Mouse (Mus musculus) embryo, embryonic 9.5 days (tissue): ENCODE results near the gene Neurod4.
"Not testable (repeated sequence)": the region's sequence is repeated elsewhere in the genome, so short reads cannot be mapped to it uniquely, and the experiment has no call there.

Experiments used
- DNase-seq: peaks from one replicate; pipeline ENCODE4 v3.0.0-alpha.2; 2017; ENCODE audit errors: extremely low spot score

Neurod4 gene

DNA sequence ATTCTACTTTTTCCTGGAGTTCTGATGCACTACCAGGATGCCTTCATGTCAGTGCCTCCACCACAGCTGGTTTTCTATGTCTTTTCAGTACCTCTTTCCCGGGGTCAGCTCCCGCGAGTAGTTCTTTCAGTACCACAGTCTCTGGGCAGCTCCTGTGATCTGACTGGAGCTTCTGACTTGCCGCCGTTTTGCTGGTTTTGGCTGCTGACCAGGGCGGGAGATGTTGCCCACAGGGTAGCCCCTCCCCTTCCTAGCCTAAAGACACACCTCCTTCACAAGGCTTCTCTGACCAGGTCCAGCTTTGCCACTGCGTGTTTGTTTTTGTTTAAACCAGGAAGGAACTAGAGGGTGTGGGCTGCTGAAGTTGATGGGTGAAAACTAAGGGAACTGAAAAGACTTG, at the start of gene Neurod4:
Gene Neurod4 (minus strand): TSS at position 175 of the 400 bp plus-strand sequence.
- peak; percentile 70 for DNase-seq

DNA sequence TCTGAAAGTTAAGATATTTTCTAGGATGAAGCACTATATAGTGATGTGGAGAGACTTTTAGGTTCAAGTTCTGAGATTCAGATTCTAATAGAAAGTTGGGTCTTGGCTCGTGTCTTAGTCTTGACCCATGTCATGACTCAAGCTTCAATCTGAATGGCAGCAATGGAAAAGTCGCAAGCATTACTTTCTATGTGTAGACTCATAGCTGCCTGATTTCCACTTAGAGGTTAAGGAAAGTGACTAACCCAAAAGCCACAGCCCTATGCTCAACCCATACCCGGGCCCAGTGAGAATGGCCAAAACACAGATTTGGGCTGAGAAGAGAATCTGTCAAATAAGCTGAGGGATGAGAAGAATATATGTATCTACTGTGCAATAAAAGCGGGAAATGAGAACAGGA, 44.2 kb upstream of the Neurod4 start:
- DNase-seq, result no peak

DNA sequence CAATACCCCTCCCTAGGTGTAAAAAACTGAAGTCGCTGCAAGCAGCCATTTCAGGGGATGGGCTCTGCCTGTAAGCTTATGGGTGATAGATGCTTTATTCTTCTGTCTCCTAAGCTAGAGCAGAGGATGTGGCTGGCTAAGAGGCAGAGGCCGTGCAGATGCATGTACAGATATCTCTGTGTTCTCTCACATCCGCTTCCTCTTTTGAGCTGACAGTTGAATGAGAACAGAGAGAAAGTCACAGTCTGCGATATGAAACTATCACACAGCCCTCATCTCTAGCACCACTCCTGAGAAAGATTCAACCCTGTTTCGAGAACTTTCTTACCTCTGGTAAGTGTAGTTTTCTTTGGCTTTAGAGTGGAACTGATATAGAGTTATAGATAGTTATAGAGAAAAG, 42.6 kb upstream of the Neurod4 start, which contains the start of gene Tespa1:
Gene Tespa1 (plus strand): TSS at position 234 of the 400 bp plus-strand sequence.
- DNase-seq, result no peak

DNA sequence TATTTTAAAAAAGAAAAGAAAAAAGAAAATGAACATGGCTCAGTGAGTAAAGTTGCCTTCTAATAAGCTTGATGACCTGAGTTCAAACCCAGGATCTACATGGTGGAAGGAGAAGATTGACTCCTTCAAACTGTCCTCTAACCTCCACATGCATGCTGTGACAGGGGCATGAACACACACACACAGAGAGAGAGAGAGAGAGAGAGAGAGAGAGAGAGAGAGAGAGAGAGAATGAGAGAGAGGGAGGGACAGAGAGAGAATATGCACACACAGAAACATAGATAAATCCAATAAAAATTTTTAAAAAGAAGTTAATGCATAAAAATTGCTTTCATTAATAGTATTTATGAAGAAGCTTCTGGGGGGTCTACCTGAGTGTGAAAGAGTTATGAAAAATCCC, 42.0 kb upstream of the Neurod4 start:
- DNase-seq, result no peak

DNA sequence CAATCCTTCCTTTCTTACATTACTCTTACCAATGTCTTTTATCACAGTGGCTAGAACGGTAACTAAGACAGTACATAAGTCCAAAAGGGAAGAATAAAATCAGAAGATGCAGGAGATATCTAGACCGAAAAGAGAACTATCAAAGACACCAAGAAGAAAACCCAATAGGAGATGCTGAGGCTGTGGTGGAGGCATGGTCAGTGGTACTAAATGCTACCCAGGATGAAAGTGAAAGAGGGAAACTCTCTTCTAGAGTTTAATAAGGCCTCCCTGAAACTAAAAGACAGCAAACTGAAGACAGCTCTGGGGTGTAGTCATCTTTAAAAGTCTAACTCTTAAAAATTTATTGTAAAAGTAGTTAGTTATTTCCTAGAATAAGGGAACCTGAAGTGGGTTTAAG, 40.7 kb upstream of the Neurod4 start:
- no peak for DNase-seq

DNA sequence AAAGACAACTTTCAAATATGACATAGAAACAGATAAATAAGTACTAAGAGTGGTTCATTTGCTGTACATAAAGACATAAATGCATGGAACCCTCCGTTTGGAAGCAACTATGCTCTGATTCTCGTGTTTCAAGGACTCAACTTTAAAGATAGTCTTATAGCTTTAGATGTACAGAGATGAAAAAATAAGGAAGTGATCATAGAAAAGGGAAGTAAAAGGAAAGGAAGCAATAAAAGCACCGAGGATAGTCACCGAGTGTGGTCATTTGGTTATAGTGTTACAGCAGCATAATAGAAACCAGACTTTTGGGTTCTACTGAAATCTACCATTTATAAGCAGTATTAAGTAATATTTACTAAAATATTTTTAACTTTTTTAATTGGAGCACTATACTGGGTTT, 38.7 kb upstream of the Neurod4 start:
- no peak for DNase-seq

DNA sequence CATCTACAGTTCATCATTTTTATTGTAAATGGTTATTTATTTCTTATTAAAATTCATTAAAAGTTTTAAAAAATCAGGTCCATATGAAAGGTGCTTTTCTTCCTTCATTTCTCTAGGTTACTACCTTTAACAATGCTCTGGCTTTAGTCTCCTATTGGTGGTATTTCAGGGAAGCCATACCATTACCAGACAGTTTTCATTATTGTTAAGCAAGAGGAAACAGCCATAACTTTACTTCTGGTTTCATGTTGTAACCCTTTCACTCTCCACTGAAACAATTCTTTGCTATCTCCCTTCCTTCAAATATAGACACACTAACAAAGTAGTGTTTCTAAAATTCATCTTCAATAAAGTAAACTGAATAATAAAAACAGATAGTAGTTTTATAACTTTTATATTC, 35.8 kb upstream of the Neurod4 start:
- DNase-seq, result no peak

DNA sequence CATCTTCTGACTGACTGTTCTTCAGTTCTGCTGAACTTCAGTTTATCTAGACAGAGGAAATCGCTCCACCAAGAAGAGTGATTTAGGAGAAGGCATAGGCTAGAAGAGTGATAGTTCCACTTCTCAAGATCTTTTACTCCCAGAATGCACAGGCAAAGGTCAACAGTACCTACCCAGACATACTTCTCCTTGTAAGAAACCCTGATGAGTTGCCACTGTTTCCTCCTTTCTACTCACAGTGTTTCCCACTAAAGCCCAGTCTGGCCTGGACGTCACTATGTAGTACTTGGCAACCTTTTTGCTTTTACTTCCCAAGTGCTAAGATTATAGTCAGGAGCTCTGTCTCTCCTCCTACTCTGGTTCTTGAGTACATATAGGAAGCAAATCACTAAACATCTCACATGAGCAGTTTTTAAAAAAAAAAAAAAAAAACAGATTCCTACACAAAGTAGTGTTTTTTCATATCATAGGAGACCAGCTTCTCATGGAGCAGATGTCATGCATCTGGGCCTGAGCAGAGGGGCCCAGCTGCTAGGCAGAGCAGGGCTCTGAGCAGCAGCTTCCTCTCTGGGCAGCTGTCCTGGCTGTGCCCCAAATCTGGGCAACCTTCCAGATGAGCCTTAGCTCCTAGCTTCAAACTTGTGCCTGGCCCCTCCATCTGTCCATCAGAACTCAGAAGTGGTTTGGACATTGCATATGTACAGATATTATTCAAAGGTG, 34.2 kb upstream of the Neurod4 start:
- no peak for DNase-seq

DNA sequence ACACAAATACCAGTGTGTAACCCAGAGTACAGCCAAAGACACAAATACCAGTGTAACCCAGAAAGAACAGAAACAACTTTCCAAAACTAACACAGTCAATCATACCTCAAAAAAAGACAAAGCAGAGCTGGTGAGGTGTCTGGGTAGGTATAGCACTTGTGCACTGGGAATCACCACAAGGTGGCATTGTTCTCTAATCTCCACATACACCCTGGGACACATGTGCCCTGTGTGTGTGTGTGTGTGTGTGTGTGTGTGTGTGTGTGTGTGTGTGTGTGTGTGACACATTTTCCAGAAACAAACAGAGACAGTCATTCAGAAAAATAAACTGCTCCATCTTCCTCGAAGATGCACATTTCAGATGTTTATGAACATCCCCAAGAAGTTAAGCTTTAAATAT, 33.5 kb upstream of the Neurod4 start:
- peak; percentile 8 for DNase-seq

DNA sequence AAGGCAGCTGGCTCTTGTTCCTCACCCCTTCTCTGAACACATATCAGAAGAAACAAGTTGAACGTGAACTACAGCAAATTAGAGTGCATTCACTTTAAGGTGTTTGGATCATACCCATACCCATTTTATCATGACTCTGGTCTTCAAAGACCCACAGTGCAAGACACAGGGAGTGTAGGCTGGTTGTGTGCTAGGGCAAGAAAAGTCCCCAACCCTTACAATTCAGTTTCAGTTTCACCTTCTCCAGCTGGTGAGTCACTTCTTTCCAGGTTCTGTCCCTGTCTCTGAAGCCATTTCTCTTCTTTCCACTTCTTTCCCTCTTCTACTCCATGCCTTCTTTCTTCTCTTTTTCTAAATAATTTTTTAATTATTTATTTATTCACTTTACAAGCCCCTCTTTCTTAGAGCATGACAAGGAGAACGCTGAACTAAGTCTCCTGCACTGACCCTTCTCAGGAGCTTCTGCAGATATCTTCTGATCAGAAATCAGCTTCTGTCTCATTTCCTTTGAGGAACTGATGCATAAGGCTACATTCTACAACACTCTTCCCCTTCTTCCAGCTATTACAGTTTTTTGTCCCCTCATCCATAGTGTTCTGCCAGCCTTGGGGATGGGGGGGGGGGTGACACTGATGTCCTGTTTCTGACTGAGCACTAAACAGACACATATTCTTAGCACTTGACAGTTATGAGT, 31.6 kb upstream of the Neurod4 start:
- DNase-seq, result no peak

DNA sequence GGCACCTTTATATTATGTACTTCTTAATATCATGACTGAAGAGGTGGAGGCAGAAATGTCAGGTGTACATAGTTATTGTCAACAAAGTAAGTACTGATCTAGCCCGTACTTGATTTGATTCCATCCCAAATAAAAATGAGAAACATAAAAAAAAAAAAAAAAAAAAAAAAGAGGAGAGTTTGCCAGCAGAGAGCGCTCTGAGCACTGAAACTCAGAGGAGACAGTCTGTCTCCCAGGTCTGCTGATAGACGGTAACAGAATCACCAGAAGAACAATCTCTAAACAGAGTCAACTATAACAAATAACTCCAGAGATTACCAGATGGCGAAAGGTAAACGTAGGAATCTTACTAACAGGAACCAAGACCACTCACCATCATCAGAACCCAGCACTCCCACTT, 24.1 kb upstream of the Neurod4 start:
- not testable (repeated sequence) for DNase-seq

DNA sequence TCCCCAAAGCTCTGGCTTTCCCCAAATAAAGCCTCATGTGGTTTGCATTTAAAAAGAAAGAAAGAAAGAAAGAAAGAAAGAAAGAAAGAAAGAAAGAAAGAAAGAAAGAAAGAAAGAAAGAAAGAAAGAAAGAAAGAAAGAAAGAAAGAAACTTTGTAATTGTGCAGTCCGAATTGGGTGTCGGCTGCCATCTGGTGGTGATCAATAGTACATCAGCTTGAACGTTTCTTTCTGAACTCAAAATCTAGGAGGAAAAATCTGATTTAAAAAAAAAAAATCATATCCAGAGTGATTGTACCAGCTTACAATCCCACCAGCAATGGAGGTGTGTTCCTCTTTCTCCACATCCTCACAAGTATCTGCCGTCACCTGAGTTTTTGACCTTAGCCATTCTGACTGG, 18.7 kb upstream of the Neurod4 start:
- DNase-seq, result not testable (repeated sequence)

DNA sequence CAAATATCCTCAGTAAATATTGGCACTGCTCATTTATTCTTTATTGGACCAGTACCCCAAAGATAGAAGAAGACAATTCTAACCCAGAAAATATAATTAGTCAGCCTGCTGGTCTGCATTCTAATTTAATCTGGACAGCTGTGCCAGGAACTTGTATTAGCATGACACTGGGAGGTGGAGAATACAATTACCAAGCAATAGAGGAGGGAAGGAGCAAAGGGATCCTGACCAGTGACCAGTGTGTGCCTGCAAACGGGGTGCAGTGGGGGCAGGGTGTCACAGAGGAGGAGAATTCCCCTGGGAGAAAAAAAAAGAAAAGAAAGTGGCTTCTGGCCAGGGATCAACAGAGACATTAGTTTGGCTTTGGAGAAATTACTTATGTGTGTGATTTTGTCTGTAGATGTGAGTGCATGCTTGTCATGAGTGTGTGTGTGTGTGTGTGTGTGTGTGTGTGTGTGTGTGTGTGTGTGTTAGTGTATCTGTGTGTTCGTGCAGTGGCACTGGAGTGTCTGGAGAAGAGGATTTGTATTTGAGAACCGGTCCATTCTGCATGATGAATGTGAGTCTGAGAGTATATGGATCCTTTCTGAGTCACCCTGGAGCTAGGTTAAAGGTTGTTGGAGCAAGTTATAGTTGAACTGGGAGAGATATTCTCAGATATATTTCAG, 13.8 kb upstream of the Neurod4 start:
- peak; percentile 15 for DNase-seq

DNA sequence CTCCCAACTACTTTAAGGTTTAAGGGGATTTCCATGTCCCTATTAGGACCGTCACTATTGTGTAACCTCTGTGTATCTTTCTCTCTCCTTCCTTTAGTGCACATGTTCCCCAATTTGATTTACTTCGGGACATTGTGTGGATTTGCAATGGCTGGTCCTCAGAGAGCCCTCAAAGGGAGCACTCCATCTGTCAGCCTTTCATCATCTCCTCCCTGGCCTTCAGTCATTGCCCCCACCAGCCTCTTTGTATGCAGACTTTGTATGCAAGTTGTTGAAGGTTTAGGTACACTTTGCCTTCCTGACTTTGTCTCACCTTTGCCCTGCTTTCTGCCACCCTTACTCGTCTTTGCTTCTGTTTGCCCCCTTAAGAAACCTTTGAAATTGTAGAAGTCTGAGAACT, 8.0 kb upstream of the Neurod4 start:
- no peak for DNase-seq

DNA sequence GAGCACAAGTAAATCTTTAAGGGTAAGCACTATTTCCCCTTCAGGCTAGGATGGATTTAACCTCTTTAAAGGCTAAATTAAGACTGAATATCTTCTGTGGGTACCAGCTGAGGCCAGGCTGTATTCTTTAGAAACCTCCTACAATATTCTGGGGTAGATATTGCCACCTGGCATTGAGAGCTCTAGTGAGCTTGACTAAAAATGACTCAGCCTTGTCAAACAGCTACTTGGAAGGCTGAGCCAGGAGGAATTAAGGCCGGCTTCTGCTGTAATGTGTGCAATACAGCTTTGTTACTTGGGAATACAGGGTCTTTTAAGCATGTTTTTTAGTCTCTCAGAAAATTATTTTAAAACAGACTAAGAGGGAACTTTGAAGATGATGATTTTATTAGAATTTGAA, 7.2 kb upstream of the Neurod4 start:
- no peak for DNase-seq

DNA sequence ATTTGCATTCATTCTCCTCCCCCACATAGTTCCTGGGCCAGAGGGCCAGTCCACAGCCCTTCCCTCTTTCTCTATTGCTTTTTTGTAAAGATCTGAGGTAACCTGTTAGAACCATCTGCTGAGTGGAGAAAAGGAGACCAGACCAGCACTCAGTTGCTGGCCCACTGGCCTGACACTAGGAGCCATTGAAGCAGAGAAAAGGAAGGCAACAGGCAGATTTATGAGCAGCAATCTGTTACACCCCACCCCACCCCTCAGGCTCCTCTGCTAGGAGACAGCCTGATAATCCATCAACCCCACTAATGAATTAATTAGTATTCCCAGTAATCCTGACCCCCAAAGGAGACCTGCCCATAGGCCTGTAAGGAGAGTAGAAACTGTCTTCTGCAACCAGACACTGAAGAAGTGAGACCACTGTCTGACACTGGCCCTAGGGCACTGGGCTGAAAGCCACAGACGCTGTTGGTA, 2.0 kb upstream of the Neurod4 start:
- DNase-seq, result peak; percentile 28

DNA sequence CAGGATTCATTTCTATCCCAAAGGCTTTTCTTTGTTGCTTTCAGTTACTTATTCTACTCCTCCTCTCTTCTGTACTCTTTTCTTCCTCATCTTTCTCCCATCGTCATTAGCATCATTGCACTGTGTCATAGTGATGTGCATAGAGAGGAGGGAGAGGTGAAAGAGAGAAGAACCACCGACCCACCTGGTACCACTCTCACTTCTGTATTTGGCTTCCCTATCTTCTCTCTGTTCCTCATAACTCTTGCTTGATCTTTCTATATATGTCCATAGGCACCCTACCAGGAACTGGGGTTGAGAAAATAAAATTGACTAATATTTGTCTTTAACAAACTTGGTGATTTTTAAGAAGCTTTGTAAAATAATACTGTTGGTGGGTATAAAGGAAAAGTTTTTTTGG, 3.5 kb downstream of the Neurod4 start:
- no peak for DNase-seq

DNA sequence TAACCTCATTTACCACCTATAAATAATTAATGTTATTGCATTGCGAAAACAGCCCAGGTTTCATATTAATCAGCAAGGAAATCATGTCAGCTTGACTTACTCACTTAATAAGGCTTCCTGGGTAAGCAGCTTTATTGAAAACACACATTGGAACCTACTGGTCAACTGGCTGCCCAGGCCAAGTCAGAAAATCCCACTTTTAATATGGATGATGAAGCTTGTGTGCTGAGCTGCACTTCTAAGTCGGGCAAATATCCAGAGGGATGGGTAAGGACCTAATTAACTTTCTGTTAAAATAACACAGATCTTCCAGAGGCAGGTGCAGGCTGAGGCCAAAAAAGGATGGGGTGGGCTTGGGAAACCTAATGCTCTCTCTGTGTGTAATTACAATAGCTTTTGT, 4.3 kb downstream of the Neurod4 start:
- DNase-seq, result no peak

DNA sequence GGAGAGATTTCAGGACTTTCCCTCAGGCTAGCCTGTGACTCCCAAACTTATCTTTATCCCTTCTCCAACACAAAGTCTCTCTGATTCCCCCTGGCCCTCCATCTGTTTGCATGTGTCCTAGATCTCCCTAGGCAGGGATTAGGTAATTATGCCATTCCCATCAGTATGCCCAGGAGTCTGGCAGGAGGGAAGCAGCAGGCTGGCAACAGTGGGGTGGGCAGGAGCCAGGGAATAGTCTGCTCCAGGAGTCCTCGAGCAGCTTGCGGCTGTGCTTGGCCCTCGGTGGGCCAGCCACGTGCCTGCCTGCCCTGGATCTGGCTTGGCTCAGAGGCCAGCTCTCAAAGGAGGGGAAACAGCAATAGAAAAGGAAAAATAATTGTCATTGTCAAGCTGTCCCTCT, 16.8 kb downstream of the Neurod4 start:
- DNase-seq, result no peak

DNA sequence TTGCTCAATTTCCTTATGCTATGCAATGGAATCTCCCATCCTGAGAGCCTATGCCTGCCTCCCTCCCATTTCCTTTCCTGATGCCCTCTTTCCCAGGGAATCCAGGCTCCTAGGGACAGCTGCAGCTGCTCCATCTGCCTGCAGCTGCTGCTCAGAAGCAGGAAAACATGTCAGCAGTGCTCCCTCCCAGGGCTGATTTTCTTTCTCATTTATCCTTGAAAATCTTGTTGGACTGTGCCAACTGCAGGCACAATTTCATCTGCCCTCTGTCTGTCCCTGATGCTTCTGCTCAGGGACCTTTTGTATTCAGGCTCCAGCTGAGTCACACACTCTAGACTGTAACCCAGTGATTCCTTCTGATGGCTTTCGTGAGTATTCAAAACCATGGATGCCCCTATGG, 20.6 kb downstream of the Neurod4 start:
- no peak for DNase-seq

DNA sequence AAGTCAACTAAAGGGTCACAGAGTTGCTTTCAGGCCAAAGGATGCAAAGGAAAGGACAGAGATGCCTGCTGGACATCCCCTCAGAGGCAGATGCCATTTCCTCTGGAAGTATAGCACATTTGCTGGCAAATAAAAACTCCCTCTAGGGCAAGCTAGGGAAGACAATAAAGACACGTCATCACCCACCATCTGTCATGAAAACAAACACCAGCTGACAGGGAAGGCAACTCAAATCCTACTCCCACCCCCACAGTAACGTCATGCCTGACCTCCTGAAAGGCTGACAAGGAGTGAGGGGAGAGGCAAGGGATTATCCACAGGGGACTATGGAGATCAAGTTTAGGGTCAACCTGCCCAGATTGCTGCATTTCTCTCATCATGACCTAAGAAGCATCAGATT, 35.8 kb downstream of the Neurod4 start:
- DNase-seq, result peak; percentile 12

DNA sequence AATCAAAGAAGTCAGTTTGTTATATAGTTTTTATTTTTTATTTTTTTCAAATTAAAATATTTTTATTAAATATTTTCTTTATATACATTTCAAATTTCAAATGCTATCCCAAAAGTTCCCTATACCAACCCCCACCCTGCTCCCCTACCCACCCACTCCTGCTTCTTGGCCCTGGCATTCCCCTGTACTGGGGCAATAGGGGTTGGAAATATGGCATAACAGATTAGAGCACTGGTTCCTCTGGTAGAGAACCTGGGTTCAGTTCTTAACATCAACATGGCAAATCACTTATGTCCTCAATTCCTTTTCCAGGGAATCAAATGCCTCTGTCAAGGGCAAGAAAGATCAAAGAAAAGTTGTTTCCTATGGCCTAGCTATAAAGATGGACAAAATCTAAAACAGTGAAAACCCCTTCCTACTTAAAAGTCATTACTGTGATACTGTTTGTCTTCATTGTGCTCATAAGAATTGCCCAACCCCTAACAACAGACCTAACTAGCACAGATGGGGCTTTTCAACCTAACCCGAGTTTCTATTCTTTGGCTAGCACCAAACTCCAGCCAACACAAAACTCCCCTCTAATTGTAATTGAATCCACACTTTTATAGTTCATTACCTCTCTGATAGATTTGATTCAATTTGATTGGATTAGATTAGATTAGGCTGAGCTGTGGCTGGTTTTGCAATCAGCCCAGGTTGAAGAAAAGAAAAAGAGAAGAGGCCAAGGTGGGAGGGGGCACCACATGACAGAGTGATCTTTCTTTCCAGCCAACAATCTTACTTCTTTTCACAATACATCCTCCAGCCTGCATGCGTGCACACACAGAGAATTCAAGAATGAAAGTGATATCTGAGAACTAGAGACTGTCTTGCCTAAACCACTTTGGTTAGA, 41.5 kb downstream of the Neurod4 start:
- no peak for DNase-seq
